Mouse (Mus musculus) heart, adult 2 months (tissue): Measurements from ENCODE around the gene Parvg. TPM values are rescaled to one million over a fixed set of nuclear protein-coding genes. Genes with fewer than 3 reads are reported as not detected.

Experiments
- DNase-seq, 2 experiments: peaks; one replicate each; pipeline ENCODE4 v3.0.0; 2021
- H3K27ac ChIP-seq: fragments of 200-600 bp; 2 replicates; pipeline ENCODE4 v1.8.1; 2022
- H3K27me3 ChIP-seq: fragments of 200-500 bp; 2 replicates; pipeline ENCODE4 v1.6.1; 2012; ENCODE audit warnings: mild to moderate bottlenecking, low read length, inconsistent platforms, mixed read lengths; ENCODE audit not compliant: control insufficient read depth, insufficient read depth
- H3K36me3 ChIP-seq: fragments of 200-500 bp; 2 replicates; pipeline ENCODE4 v1.6.1; 2012; ENCODE audit warnings: low read length, inconsistent platforms; ENCODE audit not compliant: control insufficient read depth, insufficient read depth
- H3K4me1 ChIP-seq: fragments of 200-500 bp; 2 replicates; pipeline ENCODE4 v1.6.1; 2011; ENCODE audit warnings: low read length; ENCODE audit not compliant: control insufficient read depth, insufficient read depth
- H3K4me3 ChIP-seq: fragments of 200-600 bp; 2 replicates; pipeline ENCODE4 v1.8.1; 2022
- H3K79me2 ChIP-seq: fragments of 200-500 bp; replicated peaks from 2 replicates; pipeline ENCODE4 v1.6.1; 2012; ENCODE audit warnings: mild to moderate bottlenecking, inconsistent platforms, low read length, moderate library complexity, mixed read lengths; ENCODE audit not compliant: control insufficient read depth, insufficient read depth
- H3K9ac ChIP-seq: fragments of 200-500 bp; 2 replicates; pipeline ENCODE4 v1.6.1; 2012; ENCODE audit warnings: low read depth, mild to moderate bottlenecking, control low read depth, inconsistent platforms, low read length, mixed read lengths
- CTCF ChIP-seq: fragments of 200-600 bp; IDR thresholded peaks from 2 replicates; pipeline ENCODE4 v1.8.1; 2022; ENCODE audit warnings: antibody characterized with exemption, mild to moderate bottlenecking, moderate library complexity
- EP300 ChIP-seq: fragments of 200-500 bp; IDR thresholded peaks from 2 replicates; pipeline ENCODE4 v1.6.1; 2011; ENCODE audit warnings: low read depth, low read length, control low read depth; ENCODE audit not compliant: insufficient read depth
- POLR2A ChIP-seq: fragments of 200-500 bp; IDR thresholded peaks from 2 replicates; pipeline ENCODE4 v1.6.1; 2011; ENCODE audit warnings: mild to moderate bottlenecking, low read depth, low read length, control low read depth; ENCODE audit not compliant: insufficient read depth
- WGBS: fragments of 180-500 bp; shearing (Covaris S2); methylation state at CpG from one replicate; pipeline ENCODE4 v1.1.7; 2018; 5-methylcytosine and 5-hydroxymethylcytosine counted together
- intact Hi-C: fragments of 180-260 bp; cut with DNase I; formaldehyde crosslinking; loops from one replicate; pipeline ENCODE4 v1.15.1; 2025
- polyA plus RNA-seq: library from polyadenylated mRNA; depleted of rRNA; stranded (reverse); fragments of >200 nt; gene quantifications from 2 replicates; pipeline ENCODE4 v1.2.3, GENCODE M21; 2012
- total RNA-seq, 2 experiments: library from RNA; stranded (reverse); gene quantifications; 2 replicates each; pipeline ENCODE4 v1.2.3; 2021

The Parvg gene
- total and polyA plus RNA-seq, 3 experiments: 1.3 to 2.5 (median 1.9) TPM

DNA sequence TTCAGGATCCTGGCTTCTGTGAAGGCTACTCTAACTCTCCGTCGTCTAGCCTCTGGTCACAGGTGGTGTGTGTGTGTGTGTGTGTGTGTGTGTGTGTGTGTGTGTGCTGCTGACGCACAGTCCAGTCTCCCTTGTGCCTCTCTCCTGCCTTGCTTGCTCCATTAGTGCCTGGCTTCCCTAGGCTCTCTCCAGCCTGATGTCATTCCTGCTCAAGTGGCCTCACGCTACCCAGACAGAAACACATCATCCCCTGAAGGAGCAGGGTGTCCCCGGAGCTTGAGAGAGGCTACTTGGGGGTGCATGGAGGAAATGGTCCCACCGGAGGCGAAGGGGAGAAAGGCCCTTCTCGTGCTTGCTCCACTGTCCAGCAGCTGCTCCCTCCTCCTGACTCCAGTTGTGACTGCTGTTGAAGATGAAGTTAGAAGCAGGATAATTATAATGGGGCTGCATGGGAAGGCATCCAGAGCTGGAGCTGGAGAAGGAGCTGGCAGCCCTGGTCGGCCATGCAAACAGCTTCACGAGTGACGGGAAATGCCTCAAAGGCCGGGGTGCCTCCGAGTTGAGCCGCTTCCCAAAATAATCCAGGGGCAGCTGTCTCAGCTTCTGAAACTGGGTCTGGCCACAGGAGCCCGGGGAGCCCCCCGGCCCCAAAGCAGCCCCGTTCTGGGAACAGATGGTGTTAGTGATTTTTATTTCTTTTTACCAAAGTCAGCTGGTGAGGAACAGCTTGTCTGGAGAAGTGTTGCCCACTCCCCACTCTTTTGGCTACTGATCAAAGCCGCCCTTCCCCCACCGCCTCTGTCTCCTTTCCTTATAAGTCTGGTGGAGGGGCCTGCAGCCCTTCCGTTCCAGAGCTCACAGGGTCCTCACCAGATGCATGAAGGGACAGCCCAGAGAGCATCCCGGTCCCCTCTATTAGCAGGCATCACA lies 28.4 kb downstream of the Parvg start:
- WGBS: 57% methylated on average over 21 of the region's 21 CpGs
- H3K79me2 ChIP-seq: no peaks in the 10 kb centered on the region
- no peaks in the 10 kb centered on the region for H3K27me3 ChIP-seq
- no peak overlapping the region for H3K9ac ChIP-seq
- no peaks in the 10 kb centered on the region for H3K36me3 ChIP-seq
- H3K4me1 ChIP-seq: no peaks in the 10 kb centered on the region
- no peak overlapping the region for H3K27ac ChIP-seq
- no peak for TF ChIP-seq POLR2A
- TF ChIP-seq EP300: no peak
- no peak for TF ChIP-seq CTCF
- intact Hi-C loops: no loop called here
- DNase-seq: no peak
- no peak overlapping the region for H3K4me3 ChIP-seq

DNA sequence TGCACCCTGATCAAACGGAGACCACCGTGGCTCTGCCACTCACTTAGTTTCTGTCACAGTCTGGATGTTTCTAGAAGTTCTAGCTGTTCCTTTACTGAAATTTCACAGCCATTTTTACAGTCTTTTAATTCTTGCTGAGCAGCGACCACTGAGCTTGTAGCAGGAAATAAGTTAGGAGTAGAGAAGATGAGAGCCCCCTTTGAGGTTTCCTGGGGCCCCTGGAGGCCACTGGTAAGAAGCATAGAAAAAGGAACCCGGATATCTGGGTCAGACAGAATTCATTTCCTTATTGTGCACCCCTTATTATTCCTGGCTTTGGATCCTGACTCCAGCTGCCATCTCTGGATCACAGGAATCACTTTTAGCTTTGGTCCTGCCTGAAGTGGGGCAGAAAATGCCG lies 31.3 kb downstream of the Parvg start:
- 64% methylated on average over 5 of the region's 5 CpGs for WGBS
- intact Hi-C loops: no loop called here

DNA sequence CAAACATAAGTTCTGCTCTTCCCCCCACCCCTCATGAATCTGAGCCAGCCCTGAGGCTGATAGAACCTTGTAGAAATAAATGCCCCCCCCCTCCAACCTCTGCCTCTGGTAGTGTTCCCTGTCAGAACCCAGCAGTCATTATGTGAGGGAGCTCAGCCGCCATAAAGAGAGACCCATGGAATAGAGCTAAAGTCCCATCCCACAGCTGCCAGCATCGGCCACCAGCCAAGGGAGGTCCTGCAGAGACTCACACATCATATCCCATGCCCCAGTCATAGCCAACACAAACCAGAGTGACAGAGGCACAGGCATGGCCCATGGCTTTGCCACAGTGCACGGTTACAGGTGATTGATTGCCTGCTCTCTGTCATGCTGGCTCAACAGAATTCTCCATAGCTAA lies 40.9 kb downstream of the Parvg start:
- Histone ChIP-seq H3K27me3 (no peaks in the 10 kb centered on the region), H3K79me2 (no peaks in the 10 kb centered on the region), H3K4me1 (no peaks in the 10 kb centered on the region), H3K4me3 (no peak overlapping the region), H3K36me3 (no peaks in the 10 kb centered on the region), H3K9ac (no peak overlapping the region), H3K27ac (no peak overlapping the region)
- TF ChIP-seq CTCF: no peak
- TF ChIP-seq POLR2A: no peak
- TF ChIP-seq EP300: no peak
- no peak for DNase-seq
- intact Hi-C loops: no loop called here
- WGBS: 90% methylated on average over 3 of the region's 3 CpGs

More for the DNA sequence above, 31.3 kb downstream of the Parvg start:
- Histone ChIP-seq H3K27ac (no peak overlapping the region), H3K9ac (no peak overlapping the region), H3K4me3 (no peak overlapping the region), H3K4me1 (no peaks in the 10 kb centered on the region), H3K36me3 (no peaks in the 10 kb centered on the region), H3K27me3 (no peaks in the 10 kb centered on the region), H3K79me2 (no peaks in the 10 kb centered on the region)
- DNase-seq: no peak
- no peak for TF ChIP-seq EP300
- no peak for TF ChIP-seq POLR2A
- TF ChIP-seq CTCF: no peak

DNA sequence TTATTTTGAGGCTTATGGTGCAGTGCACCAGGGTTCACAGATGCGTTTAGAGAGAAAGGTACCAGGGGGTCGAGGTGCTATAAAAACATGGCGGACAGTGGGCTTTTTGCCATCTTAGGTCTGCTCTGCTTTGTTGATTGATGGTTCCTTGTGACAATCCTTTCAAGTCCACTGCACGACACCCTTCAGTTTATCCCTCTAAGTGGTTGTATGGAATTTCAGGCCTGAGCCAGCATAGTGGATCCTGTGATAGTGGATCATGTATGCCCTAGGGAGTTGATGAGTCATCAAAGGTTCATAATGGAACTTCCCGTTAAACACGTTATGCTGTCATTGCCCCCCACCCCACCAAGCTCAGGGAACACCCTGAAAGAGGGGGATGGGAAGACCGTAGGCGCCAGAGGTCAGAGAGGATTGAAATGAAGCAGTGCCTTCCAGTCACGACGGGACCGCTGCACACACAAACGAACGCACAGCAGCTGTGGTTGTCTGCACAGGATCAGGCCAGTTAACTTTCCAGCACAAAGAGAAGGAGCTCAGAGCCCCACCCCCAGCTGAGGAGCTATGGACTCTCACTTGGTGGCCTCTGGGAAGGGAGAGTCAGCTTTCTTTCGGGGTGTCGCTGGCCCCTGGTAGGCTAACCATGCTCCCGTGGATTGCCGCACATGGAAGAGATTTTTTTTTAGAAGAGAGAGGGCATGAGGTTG lies 42.0 kb downstream of the Parvg start:
- no peaks in the 10 kb centered on the region for H3K4me1 ChIP-seq
- no peak for DNase-seq
- no peaks in the 10 kb centered on the region for H3K36me3 ChIP-seq
- 65% methylated on average over 17 of the region's 17 CpGs for WGBS
- H3K27me3 ChIP-seq: no peaks in the 10 kb centered on the region
- no peak overlapping the region for H3K9ac ChIP-seq
- TF ChIP-seq POLR2A (no peak), CTCF (no peak), EP300 (no peak)
- H3K27ac ChIP-seq: no peak overlapping the region
- intact Hi-C loops: no loop called here
- no peak overlapping the region for H3K4me3 ChIP-seq
- H3K79me2 ChIP-seq: no peaks in the 10 kb centered on the region

DNA sequence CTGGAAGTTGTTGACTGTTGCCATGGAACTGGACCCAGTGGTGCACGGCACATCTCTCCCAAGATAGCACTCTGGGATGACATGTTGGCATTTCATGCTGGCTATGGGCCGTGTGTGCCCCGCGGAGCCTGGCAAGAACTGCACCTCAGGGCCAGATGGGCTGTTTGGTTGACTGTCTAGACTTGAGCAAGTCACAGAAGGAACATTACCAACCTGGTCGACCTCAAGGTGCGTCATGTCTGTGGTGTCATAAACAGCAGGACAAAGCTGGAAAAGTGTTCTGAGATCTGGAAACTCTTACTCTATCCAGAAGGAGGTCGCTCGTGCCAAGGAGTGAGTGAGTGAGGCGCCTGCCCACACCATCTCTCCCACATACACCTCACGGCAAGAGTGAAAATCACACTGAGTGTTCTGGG lies 42.8 kb downstream of the Parvg start:
- H3K4me3 ChIP-seq: no peak overlapping the region
- intact Hi-C loops: no loop called here
- TF ChIP-seq POLR2A: no peak
- TF ChIP-seq CTCF: no peak
- TF ChIP-seq EP300: no peak
- H3K36me3 ChIP-seq: no peaks in the 10 kb centered on the region
- no peaks in the 10 kb centered on the region for H3K79me2 ChIP-seq
- no peak overlapping the region for H3K27ac ChIP-seq
- no peak for DNase-seq
- H3K27me3 ChIP-seq: no peaks in the 10 kb centered on the region
- H3K9ac ChIP-seq: no peak overlapping the region
- WGBS: 74% methylated on average over 10 of the region's 10 CpGs
- no peaks in the 10 kb centered on the region for H3K4me1 ChIP-seq

DNA sequence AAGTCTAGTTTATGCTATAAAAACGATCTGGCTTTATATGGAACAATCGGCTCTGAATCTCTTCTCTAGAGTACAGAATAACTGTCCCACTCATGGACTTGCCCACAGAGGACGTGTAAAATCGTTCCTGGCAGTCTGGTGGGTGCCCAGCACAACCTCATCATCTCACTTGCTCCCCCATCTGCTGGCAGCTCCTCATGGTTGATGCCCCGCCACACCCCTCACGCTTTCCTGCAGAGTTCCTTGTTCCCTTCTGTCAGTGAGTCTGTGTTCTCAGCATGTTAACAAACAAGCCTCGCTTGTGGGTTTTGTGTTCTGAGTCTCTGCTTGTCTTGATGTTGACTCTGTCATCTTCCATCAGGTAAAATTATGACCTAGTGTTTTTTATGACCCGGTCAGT lies 43.6 kb downstream of the Parvg start:
- no peaks in the 10 kb centered on the region for H3K36me3 ChIP-seq
- H3K9ac ChIP-seq: no peak overlapping the region
- DNase-seq: no peak
- H3K79me2 ChIP-seq: no peaks in the 10 kb centered on the region
- H3K27ac ChIP-seq: no peak overlapping the region
- H3K4me3 ChIP-seq: no peak overlapping the region
- H3K4me1 ChIP-seq: no peaks in the 10 kb centered on the region
- no peak for TF ChIP-seq EP300
- intact Hi-C loops: no loop called here
- H3K27me3 ChIP-seq: no peaks in the 10 kb centered on the region
- 73% methylated on average over 8 of the region's 8 CpGs for WGBS
